Mouse (Mus musculus) mouse embryonic stem cell (cell line): ENCODE data around the gene Hand2.

Source experiments
- in situ Hi-C, 2 experiments: fragments of 300-500 bp; cut with MboI; formaldehyde crosslinking; loops; 1 replicate in 1 of 2; 3 replicates in 1 of 2; pipeline ENCODE4 v1.14.3; 2019 to 2020; ENCODE audit warnings: low sequenced_read_pairs in 2 of 2, low pct_unique_long_range_greater_than_20kb in 1 of 2, mixed read lengths in 1 of 2; ENCODE audit not compliant: unreplicated experiment in 1 of 2

The Hand2 gene

DNA sequence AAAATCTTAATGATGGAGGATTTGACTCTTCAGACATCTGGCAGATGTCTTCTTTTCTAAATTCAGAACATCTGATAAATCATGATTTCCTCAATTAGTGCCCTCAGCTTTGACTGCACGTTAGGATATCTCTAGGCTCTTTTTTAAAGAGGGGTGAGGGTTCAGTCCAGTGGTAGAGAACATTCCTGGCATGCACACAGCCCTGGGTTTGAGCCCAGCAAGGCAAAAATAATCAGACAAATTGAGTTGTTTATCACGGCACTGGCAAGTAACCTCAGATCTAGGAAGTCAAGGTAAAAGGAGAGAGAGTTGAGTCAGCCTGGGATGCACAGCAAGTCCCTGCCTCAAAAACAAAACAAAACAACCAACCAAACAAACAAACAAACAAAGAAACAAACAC lies 39.7 kb downstream of the Hand2 start:
- in situ Hi-C loops: no loop called here

- in situ Hi-C loops: no loop called here
Measured at GRCm38 (mm10) chr8:57361003-57361805, 40.4 kb downstream of the Hand2 start.

- in situ Hi-C loops: no loop called here
Measured at GRCm38 (mm10) chr8:57362881-57363280, 42.1 kb downstream of the Hand2 start.

- in situ Hi-C loops: no loop called here
Measured at GRCm38 (mm10) chr8:57374044-57374443, 53.3 kb downstream of the Hand2 start.
